ENCODE assay signal across 9 mouse cellular contexts in genomic region chr10:83914401-83915132, GRCm38 (mm10).
DNase-seq lines count a peak whose midpoint lies in the region; ATAC-seq and TF ChIP-seq lines count a peak whose summit lies in the region.
"Had no signal": no experiment of that assay in that cellular context is flagged by ENCODE, and none has a peak within 500 bp of the region (broad histone marks: within the 10 kb centered on the region; RNA-seq: fewer than 3 reads in every experiment).

No protein-coding gene starts in this region.

- no peak for TF ChIP-seq POLR2A in kidney, adult 2 months (IDR thresholded peaks at IDR 0.05; ENCODE audit: low read depth, low read length)
- TF ChIP-seq POLR2A in thymus, adult 2 months (IDR thresholded peaks at IDR 0.05; ENCODE audit: control insufficient read depth, extremely low read depth, insufficient read depth, low read length, poor library complexity), result no peak

- DNase-seq in kidney, adult 2 months, result peak; percentile 54
- no peak for DNase-seq in kidney, adult 18-20 months
- DNase-seq in forelimb bud, embryonic 11.5 days (ENCODE audit: low read depth, low spot score), result peak; percentile 65
- peak; percentile 72 for DNase-seq in retina, postnatal 1 day
- no peak for DNase-seq in layer of hippocampus, adult 18-20 months (ENCODE audit: low spot score in 2 of 2)
- DNase-seq in thymus, adult 2 months, result no peak
- DNase-seq in heart, adult 9 months (ENCODE audit: low spot score in 2 of 2), result no peak

- no peak overlapping the region for H3K9ac ChIP-seq in limb, embryonic 13.5 days

- H3K4me2 ChIP-seq in limb, embryonic 13.5 days (replicated peaks), result peak overlapping the region; percentile 34; the same call in 1 of the 2 replicates

- TF ChIP-seq CTCF in kidney, adult 2 months (conservative IDR thresholded peaks at IDR 0.05; ENCODE audit: insufficient read depth, insufficient read length, low read depth, low read length), result no peak
- TF ChIP-seq CTCF in thymus, adult 2 months (IDR thresholded peaks at IDR 0.05; ENCODE audit: borderline replicate concordance, control insufficient read depth, extremely low read depth, insufficient read depth, low read length, poor library complexity), result no peak

- H3K27ac ChIP-seq in kidney, adult 2 months (ENCODE audit: insufficient read depth, low read depth, low read length), result peak overlapping the region; percentile 47
- H3K27ac ChIP-seq in limb, embryonic 13.5 days, result peak overlapping the region; percentile 72
- H3K27ac ChIP-seq in thymus, adult 2 months (ENCODE audit: control insufficient read depth, insufficient read depth, low read length), result no peak overlapping the region
- H3K27ac ChIP-seq: stomach, postnatal 0 days had no signal

- no peaks in the 10 kb centered on the region for H3K36me3 ChIP-seq in kidney, adult 2 months (ENCODE audit: control insufficient read depth, insufficient read depth, low read length)
- no peaks in the 10 kb centered on the region for H3K36me3 ChIP-seq in limb, embryonic 13.5 days
- no peaks in the 10 kb centered on the region for H3K36me3 ChIP-seq in thymus, adult 2 months (ENCODE audit: control insufficient read depth, insufficient read depth, low read length)

- H3K27me3 ChIP-seq in kidney, adult 2 months (replicated peaks; ENCODE audit: control insufficient read depth, insufficient read depth, low read length), result no peaks in the 10 kb centered on the region
- H3K27me3 ChIP-seq in limb, embryonic 13.5 days, result no peaks in the 10 kb centered on the region
- H3K27me3 ChIP-seq in thymus, adult 2 months (ENCODE audit: control insufficient read depth, insufficient read depth, low read length), result no peaks in the 10 kb centered on the region

- WGBS in kidney, adult 2 months, result 18% methylated on average over 12 of the region's 12 CpGs
- 9% methylated on average over 12 of the region's 12 CpGs for WGBS in limb, embryonic 13.5 days
- 51% methylated on average over 12 of the region's 12 CpGs for WGBS in thymus, adult 2 months

- no peaks in the 10 kb centered on the region for H3K9me3 ChIP-seq in limb, embryonic 13.5 days

- no peak overlapping the region for H3K4me3 ChIP-seq in kidney, adult 2 months (ENCODE audit: insufficient read depth, low read depth, low read length)
- no peak overlapping the region for H3K4me3 ChIP-seq in limb, embryonic 13.5 days
- no peak overlapping the region for H3K4me3 ChIP-seq in thymus, adult 2 months (ENCODE audit: control insufficient read depth, insufficient read depth, low read length)

- H3K4me1 ChIP-seq in kidney, adult 2 months (ENCODE audit: control insufficient read depth, insufficient read depth, low read length), result no peaks in the 10 kb centered on the region
- H3K4me1 ChIP-seq in limb, embryonic 13.5 days, result peaks cover 20% of the 10 kb centered on the region
- no peaks in the 10 kb centered on the region for H3K4me1 ChIP-seq in thymus, adult 2 months (replicated peaks; ENCODE audit: control insufficient read depth, insufficient read depth, low read length)

- peak; percentile 63; the same call in 1 of the 2 replicates for ATAC-seq in limb, embryonic 13.5 days (ENCODE audit: low FRiP score, low read depth)

Comparison
In these comparisons a context has a peak if more than half of its experiments do, and no peak if none do; other contexts are left out.
1. DNase-seq: peak in kidney, adult 2 months (single experiment), forelimb bud, embryonic 11.5 days (single experiment) and retina, postnatal 1 day (single experiment); none in kidney, adult 18-20 months (single experiment), layer of hippocampus, adult 18-20 months (0 of 2), thymus, adult 2 months (single experiment) and heart, adult 9 months (0 of 2).